Mouse (Mus musculus) adrenal gland, postnatal 4 days (tissue): ENCODE data around the gene Pyroxd2. TPM values are rescaled to one million over a fixed set of nuclear protein-coding genes. Genes with fewer than 3 reads are reported as not detected.

ENCODE experiments used
- DNase-seq, 2 experiments: peaks; one replicate each; pipeline ENCODE4 v3.0.0; 2021 to 2022; ENCODE audit warnings: low spot score in 2 of 2, mixed read lengths in 2 of 2
- total RNA-seq, 2 experiments: library from RNA; stranded (reverse); gene quantifications; 2 replicates each; pipeline ENCODE4 v1.2.3; 2021

Gene Pyroxd2
- total RNA-seq, 2 experiments from 2014 or later: 54.2 to 55.8 TPM

DNA sequence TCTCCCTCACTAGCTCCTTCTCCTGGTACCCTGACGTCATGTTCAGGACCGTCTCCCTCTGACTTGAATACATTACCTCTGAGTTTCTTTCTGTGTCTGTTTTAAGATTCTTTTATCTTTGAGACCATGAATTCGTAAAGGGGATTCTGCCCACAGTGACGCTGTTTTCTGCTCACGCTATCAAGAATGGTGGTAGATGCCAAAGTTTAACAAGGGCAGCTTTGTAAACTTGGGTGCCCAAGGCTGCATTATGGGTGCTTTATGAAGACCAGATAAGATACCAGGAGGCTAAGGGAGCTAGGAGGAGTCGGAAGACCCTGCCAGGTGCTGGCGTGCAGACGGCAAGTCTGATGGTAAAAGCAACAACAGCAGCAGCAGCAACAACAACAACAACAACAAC lies 5.9 kb downstream of the Pyroxd2 start:
- DNase-seq: no peak

DNA sequence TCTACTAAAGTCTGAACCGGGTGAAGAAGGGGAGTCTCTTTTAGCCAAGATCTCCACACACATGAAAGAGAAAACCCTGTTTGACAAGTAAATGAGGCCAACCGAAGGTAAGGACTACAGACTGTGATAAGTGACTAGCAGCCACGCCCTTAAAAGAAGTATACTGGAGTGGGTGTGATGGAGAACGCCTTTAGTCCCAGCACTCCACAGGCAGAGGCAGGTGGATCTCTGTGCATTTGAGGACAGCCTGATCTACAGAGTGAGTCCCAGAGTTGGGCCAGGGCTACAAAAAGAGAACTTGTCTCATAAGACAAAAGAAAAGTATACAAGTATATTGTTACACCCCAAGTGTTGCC lies 6.7 kb downstream of the Pyroxd2 start:
- DNase-seq: no peak

GRCm38 (mm10) chr19:42745084-42745868 lies 7.3 kb downstream of the Pyroxd2 start:
- no peak for DNase-seq

GRCm38 (mm10) chr19:42744162-42744586 lies 8.4 kb downstream of the Pyroxd2 start:
- DNase-seq: no peak

GRCm38 (mm10) chr19:42743261-42743660 lies 9.3 kb downstream of the Pyroxd2 start:
- DNase-seq: no peak

GRCm38 (mm10) chr19:42741884-42742283 lies 10.7 kb downstream of the Pyroxd2 start:
- DNase-seq: no peak

- no peak for DNase-seq
These were observed 12.2 kb downstream of the Pyroxd2 start for GRCm38 (mm10) chr19:42740163-42740899.

GRCm38 (mm10) chr19:42739734-42740133 lies 12.8 kb downstream of the Pyroxd2 start:
- no peak for DNase-seq

DNA sequence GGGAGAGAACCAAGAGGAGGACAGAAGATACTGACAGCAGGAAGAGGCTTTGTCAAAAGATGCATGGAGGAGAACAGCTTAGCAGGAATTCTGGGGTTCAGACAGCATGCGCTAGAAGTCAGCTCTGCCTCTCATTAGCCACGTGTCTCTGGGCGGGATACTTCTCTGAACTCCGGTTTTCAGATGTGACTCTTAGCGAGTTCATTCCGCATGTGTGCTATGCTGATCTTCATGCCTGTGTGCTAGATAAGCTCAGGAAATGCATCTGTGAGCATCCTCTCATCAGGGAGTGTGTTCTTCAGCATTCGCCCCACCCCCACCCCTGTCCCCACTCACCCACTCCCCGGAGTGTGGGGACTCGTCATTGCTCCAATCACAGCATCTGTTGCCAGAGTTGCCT lies 14.8 kb downstream of the Pyroxd2 start:
- DNase-seq: no peak

GRCm38 (mm10) chr19:42734982-42735381 lies 17.6 kb downstream of the Pyroxd2 start:
- no peak for DNase-seq

DNA sequence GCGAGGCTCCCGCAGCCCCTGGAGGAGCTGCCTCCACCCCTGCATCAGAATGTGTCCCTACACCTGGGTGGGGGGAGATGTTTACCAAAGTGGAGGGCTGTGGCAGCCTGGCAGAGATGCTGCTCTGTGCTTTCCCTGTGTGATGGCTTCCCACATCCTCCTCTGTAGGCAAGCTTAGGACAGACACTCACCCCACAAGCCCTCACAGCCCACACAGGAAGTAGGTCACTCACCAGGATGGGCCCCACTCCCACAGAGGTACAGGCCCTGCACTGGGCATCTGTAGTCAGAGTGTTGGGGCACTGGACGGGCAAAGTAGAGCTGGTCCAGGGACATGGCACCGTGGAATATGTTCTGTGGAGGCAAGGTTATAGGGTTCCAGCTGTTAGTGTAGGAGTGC lies 25.2 kb downstream of the Pyroxd2 start:
- no peak for DNase-seq

DNA sequence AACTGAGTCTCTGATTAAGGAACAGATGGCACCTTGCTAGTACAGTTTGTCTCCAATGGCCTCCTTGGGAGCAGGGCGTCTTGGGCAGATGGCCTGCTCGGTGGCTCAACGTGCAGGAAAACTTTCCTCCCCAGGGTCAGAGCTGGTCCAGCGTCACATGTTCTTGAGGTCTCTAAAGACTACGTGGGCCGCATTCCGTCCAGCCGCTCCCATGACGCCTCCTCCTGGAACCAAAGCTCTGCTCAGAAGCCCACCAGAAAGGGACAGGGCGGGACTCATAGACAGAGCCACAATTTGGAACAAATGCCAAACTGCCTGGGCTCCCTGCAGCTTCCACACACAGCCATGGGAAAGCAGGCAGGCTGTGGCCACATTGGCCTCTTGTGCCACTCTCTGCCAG lies 25.8 kb downstream of the Pyroxd2 start:
- DNase-seq: no peak

GRCm38 (mm10) chr19:42725973-42726350 lies 26.6 kb downstream of the Pyroxd2 start:
- DNase-seq: no peak

DNA sequence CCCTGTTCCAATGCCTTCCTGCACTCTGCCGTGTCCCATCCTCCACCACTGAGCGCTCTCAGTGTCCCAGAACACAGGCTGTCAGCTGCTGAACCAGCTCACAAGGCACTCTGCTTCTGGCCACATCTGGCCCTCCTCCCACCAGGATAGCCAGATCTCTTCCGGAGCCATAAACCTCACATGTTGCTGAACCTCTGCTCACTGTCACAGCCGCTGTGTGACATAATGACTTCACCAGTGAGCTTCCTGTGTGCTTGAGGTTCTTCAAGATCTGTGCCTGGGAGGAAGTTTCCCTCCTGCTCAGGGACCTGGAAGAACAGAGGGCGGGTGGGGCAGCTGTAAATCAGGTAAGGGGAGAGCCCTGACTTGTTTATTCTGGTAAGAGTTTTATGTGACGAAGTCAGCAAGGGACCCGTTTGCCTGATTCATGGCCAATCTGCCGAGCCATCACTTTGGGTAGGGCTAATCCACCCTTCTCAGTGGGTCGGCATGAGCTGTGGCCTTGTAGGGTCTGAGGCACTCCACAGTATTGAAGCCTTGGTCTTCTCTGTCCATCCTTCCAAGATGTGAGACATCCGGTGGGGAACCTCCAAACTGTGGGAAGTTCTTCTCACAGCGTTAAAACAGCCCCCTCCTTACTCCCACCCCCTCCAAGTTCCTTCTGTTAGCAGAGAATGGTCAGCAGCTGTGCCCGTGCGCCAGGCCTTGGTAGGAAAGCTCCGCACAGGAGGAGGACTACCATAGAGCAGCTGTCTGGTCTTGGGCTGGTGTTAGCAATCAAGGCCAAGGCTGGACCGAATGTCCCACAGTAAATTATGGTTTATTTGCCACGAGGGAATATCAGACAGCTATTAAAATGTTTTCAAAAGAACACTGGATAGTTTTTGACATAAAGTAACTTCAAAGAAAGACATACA lies 27.3 kb downstream of the Pyroxd2 start:
- no peak for DNase-seq

DNA sequence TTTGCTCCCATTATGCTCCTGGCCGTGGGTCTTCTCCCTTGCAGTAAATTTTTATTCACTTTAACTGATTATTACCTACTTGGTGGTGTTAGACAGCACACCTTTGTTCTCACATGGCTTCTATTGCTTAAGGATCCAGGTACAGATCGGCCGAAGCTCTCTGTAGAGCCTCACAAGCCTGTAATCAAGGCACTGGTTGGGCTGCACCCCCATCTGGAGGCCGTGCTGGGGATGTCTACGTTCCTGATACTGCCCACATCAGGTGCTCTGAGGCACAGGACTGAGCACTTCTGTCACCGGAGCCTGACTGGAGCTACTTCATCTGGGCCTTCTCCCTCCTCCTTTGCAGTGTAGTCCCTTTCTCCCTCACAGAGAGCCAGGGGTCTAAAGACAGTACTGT lies 29.3 kb downstream of the Pyroxd2 start:
- DNase-seq: no peak

DNA sequence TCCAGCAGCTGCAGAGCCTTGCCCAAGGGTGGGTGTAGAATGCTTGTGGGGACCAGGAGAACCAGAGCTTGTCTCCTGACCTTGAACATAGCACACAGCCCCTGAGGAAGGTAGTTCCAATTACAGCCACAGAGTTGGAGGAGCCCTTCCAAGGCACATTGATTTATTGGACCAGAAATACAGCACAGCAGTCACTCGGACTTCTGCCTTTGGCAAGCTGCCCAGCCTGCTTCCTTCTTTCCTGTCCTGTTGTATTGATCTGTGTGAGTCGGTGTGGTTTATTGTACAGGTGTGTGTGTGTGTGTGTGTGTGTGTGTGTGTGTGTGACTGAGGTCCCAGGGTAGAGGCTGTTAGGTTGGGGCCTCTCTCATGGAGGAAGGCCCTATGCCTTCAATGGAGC lies 30.1 kb downstream of the Pyroxd2 start:
- DNase-seq: peak in 1 of 2 experiments; percentile 30

GRCm38 (mm10) chr19:42718101-42718500 lies 34.5 kb downstream of the Pyroxd2 start:
- no peak for DNase-seq

GRCm38 (mm10) chr19:42717668-42718067 lies 34.9 kb downstream of the Pyroxd2 start:
- DNase-seq: no peak

GRCm38 (mm10) chr19:42716507-42716906 lies 36.1 kb downstream of the Pyroxd2 start:
- DNase-seq: no peak

GRCm38 (mm10) chr19:42713770-42714169 lies 38.8 kb downstream of the Pyroxd2 start:
- DNase-seq: no peak

GRCm38 (mm10) chr19:42699426-42699825 lies 53.1 kb downstream of the Pyroxd2 start:
- DNase-seq: no peak

- no peak for DNase-seq
These were observed 54.0 kb downstream of the Pyroxd2 start for GRCm38 (mm10) chr19:42698576-42698975.
